Mouse (Mus musculus): ENCODE results near the gene Slc25a34. TPM values are rescaled to one million over a fixed set of nuclear protein-coding genes. Genes with fewer than 3 reads are reported as not detected.

The Slc25a34 gene
- polyA plus RNA-seq, 1 experiment from 2014 or later = not detected

GRCm38 (mm10) chr4:141656932-141657331 lies 33.3 kb upstream of the Slc25a34 start:
- whole genome bisulfite sequencing = 93% methylated on average over 8 of the region's 8 CpGs
- H3K4me1 ChIP-seq (replicated peaks) = no peaks in the 10 kb centered on the region
- ATAC-seq (ENCODE audit: insufficient number of reproducible peaks, insufficient read depth, low FRiP score, low TSS enrichment, low read depth) = no peak
- H3K9me3 ChIP-seq = no peaks in the 10 kb centered on the region
- H3K27ac ChIP-seq = no peak overlapping the region
- peaks cover 76% of the 10 kb centered on the region for H3K36me3 ChIP-seq
- H3K9ac ChIP-seq (replicated peaks) = no peak overlapping the region
- H3K27me3 ChIP-seq = no peaks in the 10 kb centered on the region
- no peak overlapping the region for H3K4me3 ChIP-seq (replicated peaks)
- no peak overlapping the region for H3K4me2 ChIP-seq

- Histone ChIP-seq H3K36me3 (peaks cover 75% of the 10 kb centered on the region), H3K4me1 (replicated peaks) (no peaks in the 10 kb centered on the region), H3K27ac (no peak overlapping the region), H3K4me3 (replicated peaks) (no peak overlapping the region), H3K9me3 (no peaks in the 10 kb centered on the region), H3K27me3 (no peaks in the 10 kb centered on the region), H3K9ac (replicated peaks) (no peak overlapping the region), H3K4me2 (no peak overlapping the region)
- no peak for ATAC-seq (ENCODE audit: insufficient number of reproducible peaks, insufficient read depth, low FRiP score, low TSS enrichment, low read depth)
- WGBS = 79% methylated on average over 12 of the region's 12 CpGs
Measured at GRCm38 (mm10) chr4:141655908-141656608, 32.4 kb upstream of the Slc25a34 start.

GRCm38 (mm10) chr4:141654509-141654908 lies 30.9 kb upstream of the Slc25a34 start:
- 93% methylated on average over 6 of the region's 6 CpGs for WGBS
- Histone ChIP-seq H3K27ac (no peak overlapping the region), H3K4me3 (replicated peaks) (no peak overlapping the region), H3K4me2 (no peak overlapping the region), H3K9me3 (no peaks in the 10 kb centered on the region), H3K4me1 (replicated peaks) (peaks cover 5% of the 10 kb centered on the region), H3K9ac (replicated peaks) (no peak overlapping the region), H3K27me3 (no peaks in the 10 kb centered on the region), H3K36me3 (peaks cover 64% of the 10 kb centered on the region)
- ATAC-seq (ENCODE audit: insufficient number of reproducible peaks, insufficient read depth, low FRiP score, low TSS enrichment, low read depth) = no peak

- Histone ChIP-seq H3K9ac (replicated peaks) (no peak overlapping the region), H3K4me2 (no peak overlapping the region), H3K9me3 (no peaks in the 10 kb centered on the region), H3K27me3 (no peaks in the 10 kb centered on the region), H3K4me3 (replicated peaks) (no peak overlapping the region), H3K36me3 (peaks cover 61% of the 10 kb centered on the region), H3K4me1 (replicated peaks) (peaks cover 12% of the 10 kb centered on the region), H3K27ac (no peak overlapping the region)
- no peak for ATAC-seq (ENCODE audit: insufficient number of reproducible peaks, insufficient read depth, low FRiP score, low TSS enrichment, low read depth)
- 95% methylated on average over 13 of the region's 13 CpGs for WGBS
Measured at GRCm38 (mm10) chr4:141653813-141654212, 30.2 kb upstream of the Slc25a34 start.

GRCm38 (mm10) chr4:141653044-141653443 lies 29.4 kb upstream of the Slc25a34 start:
- no peak for ATAC-seq (ENCODE audit: insufficient number of reproducible peaks, insufficient read depth, low FRiP score, low TSS enrichment, low read depth)
- Histone ChIP-seq H3K9me3 (no peaks in the 10 kb centered on the region), H3K4me3 (replicated peaks) (no peak overlapping the region), H3K9ac (replicated peaks) (no peak overlapping the region), H3K4me2 (no peak overlapping the region), H3K27me3 (no peaks in the 10 kb centered on the region), H3K36me3 (peaks cover 64% of the 10 kb centered on the region), H3K4me1 (replicated peaks) (peaks cover 17% of the 10 kb centered on the region), H3K27ac (no peak overlapping the region)
- WGBS = 87% methylated on average over 8 of the region's 8 CpGs

GRCm38 (mm10) chr4:141651944-141652343 lies 28.3 kb upstream of the Slc25a34 start:
- Histone ChIP-seq H3K9ac (replicated peaks) (no peak overlapping the region), H3K4me2 (no peak overlapping the region), H3K27me3 (no peaks in the 10 kb centered on the region), H3K36me3 (peaks cover 68% of the 10 kb centered on the region), H3K4me1 (replicated peaks) (peaks cover 17% of the 10 kb centered on the region), H3K4me3 (replicated peaks) (no peak overlapping the region), H3K9me3 (no peaks in the 10 kb centered on the region), H3K27ac (no peak overlapping the region)
- 91% methylated on average over 10 of the region's 10 CpGs for WGBS
- ATAC-seq (ENCODE audit: insufficient number of reproducible peaks, insufficient read depth, low FRiP score, low TSS enrichment, low read depth) = no peak

GRCm38 (mm10) chr4:141651286-141651685 lies 27.7 kb upstream of the Slc25a34 start:
- H3K9ac ChIP-seq (replicated peaks) = no peak overlapping the region
- peaks cover 17% of the 10 kb centered on the region for H3K4me1 ChIP-seq (replicated peaks)
- H3K4me2 ChIP-seq = no peak overlapping the region
- H3K27me3 ChIP-seq = no peaks in the 10 kb centered on the region
- H3K27ac ChIP-seq = no peak overlapping the region
- H3K4me3 ChIP-seq (replicated peaks) = no peak overlapping the region
- H3K9me3 ChIP-seq = no peaks in the 10 kb centered on the region
- H3K36me3 ChIP-seq = peaks cover 64% of the 10 kb centered on the region
- WGBS = 89% methylated on average over 6 of the region's 6 CpGs
- no peak for ATAC-seq (ENCODE audit: insufficient number of reproducible peaks, insufficient read depth, low FRiP score, low TSS enrichment, low read depth)

- ATAC-seq (ENCODE audit: insufficient number of reproducible peaks, insufficient read depth, low FRiP score, low TSS enrichment, low read depth) = peak; percentile 44; the same call in 1 of the 2 replicates
- Histone ChIP-seq H3K4me1 (replicated peaks) (peaks cover 17% of the 10 kb centered on the region), H3K27ac (peak overlapping the region; percentile 80)
Measured at GRCm38 (mm10) chr4:141649244-141649643, 25.6 kb upstream of the Slc25a34 start.

GRCm38 (mm10) chr4:141648262-141648661 lies 24.6 kb upstream of the Slc25a34 start:
- Histone ChIP-seq H3K9me3 (no peaks in the 10 kb centered on the region), H3K9ac (replicated peaks) (no peak overlapping the region), H3K4me2 (no peak overlapping the region), H3K4me1 (replicated peaks) (peaks cover 24% of the 10 kb centered on the region), H3K27ac (peak overlapping the region; percentile 80; the same call in 1 of the 2 replicates), H3K4me3 (replicated peaks) (no peak overlapping the region), H3K27me3 (no peaks in the 10 kb centered on the region), H3K36me3 (peaks cover 43% of the 10 kb centered on the region)
- no peak for ATAC-seq (ENCODE audit: insufficient number of reproducible peaks, insufficient read depth, low FRiP score, low TSS enrichment, low read depth)
- WGBS = 94% methylated on average over 5 of the region's 5 CpGs

More at GRCm38 (mm10) chr4:141649244-141649643, 25.6 kb upstream of the Slc25a34 start:
- WGBS = 72% methylated on average over 6 of the region's 6 CpGs
- no peak overlapping the region for H3K4me3 ChIP-seq (replicated peaks)
- peak overlapping the region; percentile 27 for H3K4me2 ChIP-seq
- no peak overlapping the region for H3K9ac ChIP-seq (replicated peaks)
- H3K9me3 ChIP-seq = no peaks in the 10 kb centered on the region
- peaks cover 53% of the 10 kb centered on the region for H3K36me3 ChIP-seq
- no peaks in the 10 kb centered on the region for H3K27me3 ChIP-seq

GRCm38 (mm10) chr4:141647187-141647586 lies 23.6 kb upstream of the Slc25a34 start:
- Histone ChIP-seq H3K36me3 (peaks cover 40% of the 10 kb centered on the region), H3K27ac (no peak overlapping the region), H3K4me3 (replicated peaks) (no peak overlapping the region), H3K9ac (replicated peaks) (no peak overlapping the region), H3K9me3 (no peaks in the 10 kb centered on the region), H3K27me3 (no peaks in the 10 kb centered on the region), H3K4me2 (no peak overlapping the region), H3K4me1 (replicated peaks) (peaks cover 24% of the 10 kb centered on the region)
- WGBS = 78% methylated on average over 3 of the region's 3 CpGs
- ATAC-seq (ENCODE audit: insufficient number of reproducible peaks, insufficient read depth, low FRiP score, low TSS enrichment, low read depth) = no peak

GRCm38 (mm10) chr4:141645988-141646387 lies 22.4 kb upstream of the Slc25a34 start:
- no peak for ATAC-seq (ENCODE audit: insufficient number of reproducible peaks, insufficient read depth, low FRiP score, low TSS enrichment, low read depth)
- H3K27ac ChIP-seq = no peak overlapping the region
- peaks cover 24% of the 10 kb centered on the region for H3K4me1 ChIP-seq (replicated peaks)
- H3K9ac ChIP-seq (replicated peaks) = no peak overlapping the region
- no peak overlapping the region for H3K4me3 ChIP-seq (replicated peaks)
- H3K36me3 ChIP-seq = peaks cover 44% of the 10 kb centered on the region
- WGBS = 91% methylated on average over 8 of the region's 8 CpGs
- no peaks in the 10 kb centered on the region for H3K9me3 ChIP-seq
- no peak overlapping the region for H3K4me2 ChIP-seq
- H3K27me3 ChIP-seq = no peaks in the 10 kb centered on the region

Data from limb, embryonic 12.5 days (tissue).